Mouse (Mus musculus) bone marrow macrophage, adult 2 months (primary cell): ENCODE measurements around the gene Il25. TPM values are rescaled to one million over a fixed set of nuclear protein-coding genes. Genes with fewer than 3 reads are reported as not detected.
"Not testable (repeated sequence)": the region's sequence is repeated elsewhere in the genome, so short reads cannot be mapped to it uniquely, and the experiment has no call there.

Experiments used
- H3K27ac ChIP-seq: 2 replicates; pipeline ENCODE4 v1.5.1; 2012; ENCODE audit warnings: low read depth, low read length; ENCODE audit not compliant: insufficient read depth
- H3K4me1 ChIP-seq: 2 replicates; pipeline ENCODE4 v1.6.1; 2012; ENCODE audit warnings: low read length; ENCODE audit not compliant: control insufficient read depth, insufficient read depth
- H3K4me3 ChIP-seq: 2 replicates; pipeline ENCODE4 v1.5.1; 2012; ENCODE audit warnings: mild to moderate bottlenecking, low read length, moderate library complexity; ENCODE audit not compliant: insufficient read depth
- CTCF ChIP-seq: IDR thresholded peaks from 2 replicates; pipeline ENCODE4 v1.5.1; 2012; ENCODE audit warnings: low read depth, mild to moderate bottlenecking, low read length, moderate library complexity
- POLR2A ChIP-seq: IDR thresholded peaks from 2 replicates; pipeline ENCODE4 v1.6.1; 2012; ENCODE audit warnings: mild to moderate bottlenecking, low read depth, low read length, borderline replicate concordance
- polyA plus RNA-seq: library from polyadenylated mRNA; stranded (reverse); fragments of >200 nt; gene quantifications from 2 replicates; pipeline ENCODE4 v1.2.4, GENCODE M21; 2012; ENCODE audit not compliant: missing spikeins, insufficient read depth, insufficient read length

The Il25 gene
- polyA plus RNA-seq, 1 experiment: not detected

DNA sequence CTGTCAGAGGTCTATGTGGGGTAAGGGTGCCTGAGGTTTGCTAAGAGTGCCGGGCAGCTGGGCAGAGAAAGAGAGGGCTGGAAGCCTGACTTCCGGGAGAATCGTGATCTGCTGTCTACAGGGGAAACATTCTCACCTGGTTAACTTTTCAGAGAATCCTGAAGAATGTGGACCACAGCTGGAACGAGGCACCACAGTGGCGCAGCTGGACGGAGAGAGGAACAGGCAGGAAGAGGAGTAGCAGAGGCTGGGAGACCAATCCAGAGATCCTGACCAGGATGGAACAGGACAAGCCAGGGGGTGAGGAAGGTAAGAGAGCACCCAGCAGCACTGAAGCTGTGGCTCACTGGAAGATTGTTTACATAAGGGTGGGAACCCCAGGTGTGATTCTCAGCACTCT lies 33.1 kb downstream of the Il25 start:
- no peak for TF ChIP-seq POLR2A
- TF ChIP-seq CTCF: no peak
- no peaks in the 10 kb centered on the region; the same call in 1 of the 2 replicates for H3K4me1 ChIP-seq
- no peak overlapping the region for H3K4me3 ChIP-seq
- H3K27ac ChIP-seq: no peak overlapping the region

DNA sequence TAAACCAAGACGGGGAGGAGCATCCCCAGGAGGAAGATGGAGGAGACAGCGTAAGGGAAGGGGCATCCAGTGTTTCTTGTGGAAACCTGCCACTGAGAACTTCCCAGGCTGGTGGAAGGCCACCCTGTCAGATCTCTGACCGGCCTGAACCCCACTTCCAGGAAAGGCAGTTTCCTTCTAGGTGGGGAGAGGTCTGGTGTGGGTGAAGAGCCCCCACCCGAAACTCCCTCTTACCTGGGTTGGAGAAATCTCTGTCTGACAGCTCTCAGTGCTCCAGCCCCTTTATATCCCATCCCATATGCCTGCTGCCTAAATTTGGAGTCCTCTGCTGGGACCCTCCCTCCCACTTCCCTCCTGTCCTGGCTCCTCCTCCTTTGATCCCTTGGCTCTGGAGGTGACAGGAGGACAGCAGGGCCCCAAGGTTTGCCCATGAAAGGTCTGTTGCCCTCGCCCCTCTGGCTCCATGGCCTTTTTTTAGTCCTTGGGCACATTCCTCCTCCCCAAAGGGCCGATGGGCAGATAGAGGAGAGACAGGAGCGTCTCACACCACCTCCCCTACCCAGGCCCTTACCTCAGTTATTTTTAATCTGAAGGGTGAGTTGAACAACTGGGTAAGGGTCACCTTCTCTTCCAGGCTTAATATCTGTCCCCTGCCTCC lies 34.0 kb downstream of the Il25 start, which contains the start of gene Myh6:
TSS of gene Myh6 (minus strand) at position 608 of the 658 bp plus-strand sequence.
- H3K4me1 ChIP-seq: no peaks in the 10 kb centered on the region
- TF ChIP-seq POLR2A (no peak), CTCF (no peak)
- no peak within 1 kb of the TSS for H3K27ac ChIP-seq
- H3K4me3 ChIP-seq: no peak within 1 kb of the TSS

DNA sequence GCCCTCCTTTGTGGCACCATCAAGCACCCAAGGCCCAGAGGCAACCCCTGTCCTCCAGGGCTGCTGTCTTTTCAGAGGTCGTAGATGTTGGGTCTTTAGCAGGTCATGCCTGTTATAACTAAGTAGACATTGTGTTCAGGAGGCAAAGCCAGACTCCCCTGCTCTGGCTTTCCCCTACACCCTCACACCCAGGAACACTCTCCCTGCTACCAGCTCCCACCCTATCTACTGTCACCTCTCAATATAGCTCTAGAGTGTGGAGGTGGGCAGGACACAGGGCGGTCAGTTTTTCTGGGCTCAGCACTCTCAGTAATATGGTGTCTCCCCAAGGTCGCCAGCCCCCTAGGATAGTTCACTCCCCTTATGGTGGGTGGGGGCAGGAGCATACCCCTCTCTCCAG lies 35.4 kb downstream of the Il25 start:
- Histone ChIP-seq H3K4me1 (no peaks in the 10 kb centered on the region), H3K4me3 (no peak overlapping the region), H3K27ac (no peak overlapping the region)
- TF ChIP-seq POLR2A (no peak), CTCF (no peak)

DNA sequence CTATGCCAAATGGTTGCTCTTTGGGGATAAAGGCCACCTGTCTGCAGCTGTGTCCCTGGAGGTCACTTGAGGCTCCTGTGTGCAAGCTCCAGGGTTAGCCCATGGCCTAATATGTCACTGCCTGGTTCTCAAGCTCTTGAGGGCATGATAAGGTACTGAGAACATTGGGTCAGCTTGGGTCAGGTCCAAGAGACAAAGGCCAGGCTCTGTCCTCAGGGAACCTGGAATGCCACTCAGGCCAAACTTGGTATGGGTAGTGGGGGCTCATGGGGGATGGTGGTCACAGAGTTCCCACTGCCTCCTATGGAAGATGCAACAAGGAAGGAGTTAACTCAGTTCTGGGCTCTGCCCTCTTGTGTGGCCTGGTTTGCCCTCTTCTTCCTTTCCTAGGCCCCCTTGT lies 35.8 kb downstream of the Il25 start:
- no peaks in the 10 kb centered on the region for H3K4me1 ChIP-seq
- TF ChIP-seq POLR2A (no peak), CTCF (no peak)
- no peak overlapping the region for H3K27ac ChIP-seq
- no peak overlapping the region for H3K4me3 ChIP-seq

DNA sequence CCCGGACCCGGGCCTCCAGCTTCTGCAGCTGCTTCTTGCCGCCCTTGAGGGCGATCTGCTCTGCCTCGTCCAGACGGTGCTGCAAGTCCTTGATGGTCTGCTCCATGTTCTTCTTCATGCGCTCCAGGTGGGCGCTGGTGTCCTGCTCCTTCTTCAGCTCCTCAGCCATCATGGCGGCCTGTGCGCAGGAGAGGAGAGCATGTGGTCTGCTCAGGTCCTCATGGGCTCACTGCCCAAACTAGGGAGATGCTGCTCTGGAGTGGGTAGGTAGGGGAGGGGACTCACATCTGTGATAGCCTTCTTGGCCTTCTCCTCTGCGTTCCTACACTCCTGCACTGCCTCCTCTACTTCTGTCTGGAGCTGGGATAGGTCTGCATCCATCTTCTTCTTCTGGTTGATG lies 40.3 kb downstream of the Il25 start:
- not testable (repeated sequence) for H3K4me1 ChIP-seq, H3K4me3 ChIP-seq, H3K27ac ChIP-seq

DNA sequence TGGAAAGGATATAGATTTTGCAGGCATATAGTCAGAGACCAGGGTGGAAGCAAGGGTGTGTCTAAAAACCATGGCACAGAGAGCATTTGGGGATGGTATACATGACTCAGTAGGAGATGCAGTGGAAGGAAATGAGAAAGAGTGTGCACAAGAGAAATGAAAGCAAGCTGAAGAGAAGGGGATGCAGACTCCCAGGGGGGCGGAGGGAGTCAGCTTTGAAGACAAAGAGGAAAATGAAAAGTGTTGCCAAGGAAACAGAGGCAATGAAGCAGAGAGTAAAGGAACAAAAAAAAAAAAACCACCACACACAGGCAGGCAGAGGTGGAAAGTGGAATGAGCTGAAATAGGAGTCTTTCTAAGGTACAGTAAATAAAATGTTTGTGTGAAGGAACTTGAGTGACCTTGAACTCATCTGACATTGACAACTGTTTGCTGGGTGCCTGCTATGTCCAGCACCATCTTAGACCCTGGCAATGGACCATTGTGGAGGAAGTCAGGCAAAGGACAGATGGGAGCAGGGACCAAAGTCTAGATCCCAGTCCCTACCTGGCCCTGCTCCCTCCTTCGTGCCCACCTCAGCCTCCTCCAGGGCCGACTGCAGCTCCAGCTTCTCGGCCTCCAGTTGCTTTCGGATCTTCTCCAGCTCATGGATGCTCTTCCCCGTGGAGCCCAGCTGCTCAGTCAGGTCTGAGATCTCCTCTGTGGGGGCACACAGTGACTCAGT lies 41.7 kb downstream of the Il25 start:
- no peak for TF ChIP-seq CTCF
- TF ChIP-seq POLR2A: no peak
- Histone ChIP-seq H3K4me1 (no peaks in the 10 kb centered on the region), H3K4me3 (no peak overlapping the region), H3K27ac (no peak overlapping the region)

DNA sequence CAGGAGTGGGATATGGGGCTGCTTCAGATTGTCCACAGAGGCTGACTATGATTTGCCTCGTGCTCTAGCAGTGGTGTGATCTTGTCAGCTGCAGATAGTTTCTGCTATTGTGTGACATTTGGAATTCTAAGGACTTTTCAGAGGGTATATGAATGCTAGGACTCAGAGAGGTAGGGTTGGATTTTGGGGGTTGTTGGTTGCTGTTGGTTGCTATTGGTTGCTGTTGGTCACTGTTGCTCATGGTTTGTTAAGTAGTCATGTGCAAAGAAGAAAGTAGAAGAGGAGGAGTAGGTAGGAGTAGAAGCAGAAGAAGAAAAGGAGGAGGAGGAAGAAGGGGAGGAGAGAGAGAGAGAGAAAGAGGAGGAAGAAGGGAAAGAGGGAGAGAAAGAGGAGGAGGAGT lies 44.1 kb downstream of the Il25 start, which contains the start of gene Gm17428:
TSS of gene Gm17428 (plus strand) at position 301 of the 400 bp plus-strand sequence.
- TF ChIP-seq POLR2A: no peak
- TF ChIP-seq CTCF: no peak
- H3K27ac ChIP-seq: no peak within 1 kb of the TSS
- H3K4me1 ChIP-seq: no peaks in the 10 kb centered on the region
- no peak within 1 kb of the TSS for H3K4me3 ChIP-seq

DNA sequence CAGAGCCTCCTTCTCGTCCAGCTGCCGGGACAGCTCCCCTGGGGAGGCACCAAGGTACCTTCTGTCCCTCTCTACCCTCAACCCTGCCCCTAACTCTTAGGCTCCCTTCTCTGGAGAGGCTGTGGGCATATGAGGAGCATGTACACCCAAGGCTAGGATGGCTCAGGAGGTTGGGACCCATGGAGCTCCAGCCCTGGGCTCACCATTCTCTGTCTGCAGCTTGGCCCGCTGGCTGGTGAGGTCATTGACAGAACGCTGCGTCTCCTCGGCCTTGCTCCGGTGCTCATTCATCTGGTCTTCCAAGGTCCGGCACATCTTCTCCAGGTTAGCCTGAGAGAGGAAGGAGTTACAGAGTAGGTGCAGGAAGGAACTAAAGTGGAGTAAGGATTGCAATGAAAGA lies 46.2 kb downstream of the Il25 start:
- TF ChIP-seq POLR2A: no peak
- no peak for TF ChIP-seq CTCF
- no peak overlapping the region for H3K27ac ChIP-seq
- H3K4me1 ChIP-seq: no peaks in the 10 kb centered on the region
- H3K4me3 ChIP-seq: no peak overlapping the region

DNA sequence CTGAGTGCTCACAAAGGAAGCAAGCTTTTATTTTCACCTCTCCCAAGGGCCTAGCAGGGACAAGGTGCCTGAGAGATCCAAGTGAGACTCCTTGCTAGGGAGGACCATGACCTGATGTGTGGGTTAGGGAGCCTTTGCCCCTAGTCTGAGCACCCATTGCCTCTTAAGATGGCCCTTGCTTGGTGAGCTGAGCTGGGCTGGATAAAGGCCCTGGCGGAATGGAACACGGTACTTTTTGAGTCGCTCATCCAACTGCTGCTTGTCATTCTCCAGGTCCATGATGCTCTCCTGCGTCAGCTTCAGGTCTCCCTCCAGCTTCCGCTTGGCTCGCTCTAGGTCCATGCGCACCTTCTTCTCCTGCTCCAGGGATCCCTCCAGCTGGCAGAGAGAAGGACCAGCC lies 49.4 kb downstream of the Il25 start:
- Histone ChIP-seq H3K4me1 (no peaks in the 10 kb centered on the region), H3K27ac (no peak overlapping the region), H3K4me3 (no peak overlapping the region)
- TF ChIP-seq CTCF (no peak), POLR2A (no peak)

Other genes with a start within 250 kb of the Il25 start
- 30.2 and 32.8 TPM in 2 replicates for gene 1700123O20Rik, start 246.5 kb upstream of the Il25 start, polyA plus RNA-seq
- gene Acin1, start 245.8 kb upstream of the Il25 start, polyA plus RNA-seq: 226 and 268 TPM in 2 replicates
- not detected in 2 replicates for gene Gm29776, start 233.9 kb upstream of the Il25 start, polyA plus RNA-seq
- 0.87 and 0.90 TPM in 2 replicates for gene Cebpe, start 220.5 kb upstream of the Il25 start, polyA plus RNA-seq
- gene Slc7a8, start 150.7 kb upstream of the Il25 start, polyA plus RNA-seq: 35.7 and 42.6 TPM in 2 replicates
- not detected in 2 replicates for gene Rnf212b, start 118.6 kb upstream of the Il25 start, polyA plus RNA-seq
- gene Homez, start 61.7 kb upstream of the Il25 start, polyA plus RNA-seq: 5.2 and 6.5 TPM in 2 replicates
- gene Ppp1r3e, start 55.1 kb upstream of the Il25 start, polyA plus RNA-seq: 11.3 and 13.9 TPM in 2 replicates
- gene Bcl2l2, start 49.3 kb upstream of the Il25 start, polyA plus RNA-seq: 25.9 and 29.2 TPM in 2 replicates
- not detected in 2 replicates for gene Gm20521, start 49.3 kb upstream of the Il25 start, polyA plus RNA-seq
- 144 and 176 TPM in 2 replicates for gene Pabpn1, start 40.2 kb upstream of the Il25 start, polyA plus RNA-seq
- gene Slc22a17, start 19.6 kb upstream of the Il25 start, polyA plus RNA-seq: 0.32 and 1.8 TPM in 2 replicates
- not detected in 2 replicates for gene Efs, start 6.6 kb upstream of the Il25 start, polyA plus RNA-seq
- gene Cmtm5, start 3.6 kb downstream of the Il25 start, polyA plus RNA-seq: not detected in 2 replicates
- not detected in 2 replicates for gene Myh6, start 34.2 kb downstream of the Il25 start, polyA plus RNA-seq
- not detected in 2 replicates for gene Gm17428, start 44.2 kb downstream of the Il25 start, polyA plus RNA-seq
- not detected in 2 replicates for gene Myh7, start 61.9 kb downstream of the Il25 start, polyA plus RNA-seq
- gene Ngdn, start 82.8 kb downstream of the Il25 start, polyA plus RNA-seq: 38.3 and 44.2 TPM in 2 replicates
- gene Zfhx2, start 159.6 kb downstream of the Il25 start, polyA plus RNA-seq: 7.1 and 7.6 TPM in 2 replicates
- 10.6 and 12.3 TPM in 2 replicates for gene Thtpa, start 162.1 kb downstream of the Il25 start, polyA plus RNA-seq
- gene Ap1g2, start 173.9 kb downstream of the Il25 start, polyA plus RNA-seq: 43.0 and 51.9 TPM in 2 replicates
- not detected in 2 replicates for gene Jph4, start 184.2 kb downstream of the Il25 start, polyA plus RNA-seq